Mouse (Mus musculus) heart, embryonic 12.5 days (tissue): ENCODE results near the gene Rad51b. TPM values are rescaled to one million over a fixed set of nuclear protein-coding genes. Genes with fewer than 3 reads are reported as not detected.

ENCODE experiments used
- ATAC-seq: fragments of 200-750 bp; cut with Nextera tagmentation; 2 replicates; pipeline ENCODE4 v1.8.0; 2017; ENCODE audit warnings: moderate TSS enrichment, moderate library complexity; ENCODE audit not compliant: insufficient number of reproducible peaks, low FRiP score
- H3K27ac ChIP-seq: fragments of 300-500 bp; sonication (generic); 2 replicates; pipeline ENCODE4 v1.5.1; 2016; ENCODE audit warnings: mild to moderate bottlenecking, moderate library complexity; ENCODE audit not compliant: poor library complexity, severe bottlenecking
- H3K27me3 ChIP-seq: fragments of 300-500 bp; sonication (generic); replicated peaks from 2 replicates; pipeline ENCODE4 v1.6.1; 2016; ENCODE audit warnings: mild to moderate bottlenecking, moderate library complexity
- H3K36me3 ChIP-seq: fragments of 300-500 bp; sonication (generic); 2 replicates; pipeline ENCODE4 v1.6.1; 2016; ENCODE audit warnings: mild to moderate bottlenecking, moderate library complexity
- H3K4me1 ChIP-seq: fragments of 300-500 bp; sonication (generic); replicated peaks from 2 replicates; pipeline ENCODE4 v1.6.1; 2016; ENCODE audit warnings: mild to moderate bottlenecking
- H3K4me2 ChIP-seq: fragments of 300-500 bp; sonication (generic); 2 replicates; pipeline ENCODE4 v1.6.1; 2016; ENCODE audit warnings: mild to moderate bottlenecking, moderate library complexity
- H3K4me3 ChIP-seq: fragments of 300-500 bp; sonication (generic); 2 replicates; pipeline ENCODE4 v1.5.1; 2016; ENCODE audit warnings: mild to moderate bottlenecking
- H3K9ac ChIP-seq: fragments of 300-500 bp; sonication (generic); 2 replicates; pipeline ENCODE4 v1.6.1; 2016; ENCODE audit warnings: mild to moderate bottlenecking, moderate library complexity
- H3K9me3 ChIP-seq: fragments of 300-500 bp; sonication (generic); replicated peaks from 2 replicates; pipeline ENCODE4 v1.6.1; 2016; ENCODE audit warnings: mild to moderate bottlenecking, moderate library complexity
- WGBS: fragments of 180-500 bp; shearing (Covaris S2); methylation state at CpG from one replicate; pipeline ENCODE4 v1.1.7; 2016; 5-methylcytosine and 5-hydroxymethylcytosine counted together
- polyA plus RNA-seq: library from polyadenylated mRNA; unstranded; fragments of >200 nt; fragmentation: Nextera tagmentation; extraction: Ambion mirVana; gene quantifications from 2 replicates; pipeline ENCODE4 v1.2.1, GENCODE M21; 2016

The Rad51b gene
- polyA plus RNA-seq, 1 experiment from 2014 or later, result 4.6 TPM

GRCm38 (mm10) chr12:79404494-79404893, 107.4 kb downstream of the Rad51b start:
- Histone ChIP-seq H3K9ac (no peak overlapping the region), H3K4me3 (no peak overlapping the region), H3K36me3 (no peaks in the 10 kb centered on the region), H3K9me3 (no peaks in the 10 kb centered on the region), H3K27me3 (no peaks in the 10 kb centered on the region), H3K4me1 (peaks cover 8% of the 10 kb centered on the region; the same call in 1 of the 2 replicates), H3K4me2 (no peak overlapping the region), H3K27ac (no peak overlapping the region)
- no peak for ATAC-seq
- 44% methylated on average over 1 of the region's 1 CpGs for WGBS

GRCm38 (mm10) chr12:79408677-79409076, 111.6 kb downstream of the Rad51b start:
- no peak overlapping the region for H3K4me2 ChIP-seq
- peaks cover 8% of the 10 kb centered on the region; the same call in 1 of the 2 replicates for H3K4me1 ChIP-seq
- 83% methylated on average over 2 of the region's 2 CpGs for WGBS
- no peak for ATAC-seq
- H3K9ac ChIP-seq, result no peak overlapping the region
- no peak overlapping the region for H3K27ac ChIP-seq
- no peaks in the 10 kb centered on the region for H3K9me3 ChIP-seq
- no peaks in the 10 kb centered on the region for H3K27me3 ChIP-seq
- H3K36me3 ChIP-seq, result no peaks in the 10 kb centered on the region
- H3K4me3 ChIP-seq, result no peak overlapping the region

- H3K4me2 ChIP-seq, result no peak overlapping the region
- no peak for ATAC-seq
- H3K4me3 ChIP-seq, result no peak overlapping the region
- no peaks in the 10 kb centered on the region for H3K27me3 ChIP-seq
- 67% methylated on average over 4 of the region's 4 CpGs for WGBS
- no peak overlapping the region for H3K27ac ChIP-seq
- no peaks in the 10 kb centered on the region for H3K36me3 ChIP-seq
- no peaks in the 10 kb centered on the region for H3K9me3 ChIP-seq
- peaks cover 8% of the 10 kb centered on the region; the same call in 1 of the 2 replicates for H3K4me1 ChIP-seq
- H3K9ac ChIP-seq, result no peak overlapping the region
Observed at GRCm38 (mm10) chr12:79409126-79409860, 112.2 kb downstream of the Rad51b start.

DNA sequence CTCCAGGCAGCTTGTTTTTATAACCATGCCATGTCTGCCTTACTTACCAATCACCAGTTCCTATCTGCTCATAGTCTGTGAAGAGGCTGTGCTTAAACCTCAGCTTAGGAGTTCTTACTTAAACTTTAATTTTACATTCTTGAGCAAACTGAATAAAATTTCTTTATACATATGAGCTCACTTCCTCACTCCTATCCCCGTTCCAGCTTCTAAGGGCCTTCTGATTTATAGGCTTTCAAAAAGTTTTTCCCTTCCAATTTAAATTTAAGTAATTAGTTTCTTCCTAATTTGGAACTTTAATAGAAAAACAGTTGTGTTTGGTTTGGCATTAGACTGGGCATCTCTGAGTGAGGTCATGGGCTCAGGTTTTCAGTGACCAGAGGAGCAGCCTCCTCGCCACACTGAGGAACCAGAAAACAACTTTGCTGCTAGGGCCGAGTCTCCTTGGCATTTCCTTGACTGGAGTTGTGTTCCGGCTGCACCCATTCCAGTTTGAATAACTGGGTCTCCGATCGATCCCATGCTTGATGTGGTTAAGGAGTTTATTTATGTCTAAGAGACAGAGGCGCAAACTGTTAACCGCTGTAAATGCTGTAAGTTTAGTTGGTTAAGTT, 115.9 kb downstream of the Rad51b start:
- 76% methylated on average over 8 of the region's 8 CpGs for WGBS
- Histone ChIP-seq H3K27me3 (no peaks in the 10 kb centered on the region), H3K9ac (no peak overlapping the region), H3K4me1 (no peaks in the 10 kb centered on the region), H3K4me2 (no peak overlapping the region), H3K27ac (no peak overlapping the region), H3K4me3 (no peak overlapping the region), H3K9me3 (no peaks in the 10 kb centered on the region), H3K36me3 (no peaks in the 10 kb centered on the region)
- ATAC-seq, result no peak

DNA sequence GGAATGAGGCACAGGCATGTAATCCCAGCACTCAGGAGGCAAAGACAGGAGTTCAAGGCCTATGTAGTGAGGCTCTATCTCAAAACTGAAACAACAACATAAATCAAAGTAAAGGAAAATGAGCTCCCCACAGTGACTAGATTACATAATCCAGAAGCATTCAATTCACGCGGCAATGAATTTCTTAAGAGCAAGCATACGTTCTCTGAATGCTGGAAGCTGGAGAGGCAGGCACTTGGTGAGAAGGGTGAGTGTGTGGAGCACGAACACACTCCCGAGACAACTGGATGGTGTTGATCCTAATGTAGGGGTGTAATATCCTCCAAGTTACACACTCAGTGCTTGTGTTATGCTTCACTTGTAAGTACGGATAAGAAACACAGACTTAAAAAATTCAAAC, 120.3 kb downstream of the Rad51b start:
- 0 out of 2 replicates have a peak, but pooled peaks cover 6% of the 10 kb centered on the region for H3K4me1 ChIP-seq
- ATAC-seq, result no peak
- no peak overlapping the region for H3K9ac ChIP-seq
- H3K4me3 ChIP-seq, result no peak overlapping the region
- no peak overlapping the region for H3K27ac ChIP-seq
- no peak overlapping the region for H3K4me2 ChIP-seq
- no peaks in the 10 kb centered on the region for H3K36me3 ChIP-seq
- 82% methylated on average over 6 of the region's 6 CpGs for WGBS
- H3K27me3 ChIP-seq, result no peaks in the 10 kb centered on the region
- H3K9me3 ChIP-seq, result no peaks in the 10 kb centered on the region

GRCm38 (mm10) chr12:79420605-79421004, 123.5 kb downstream of the Rad51b start:
- Histone ChIP-seq H3K4me2 (no peak overlapping the region), H3K36me3 (peaks cover 4% of the 10 kb centered on the region; the same call in 1 of the 2 replicates), H3K27ac (no peak overlapping the region), H3K4me3 (no peak overlapping the region), H3K9ac (no peak overlapping the region), H3K27me3 (no peaks in the 10 kb centered on the region), H3K9me3 (0 out of 2 replicates have a peak, but pooled peaks cover 5% of the 10 kb centered on the region), H3K4me1 (0 out of 2 replicates have a peak, but pooled peaks cover 6% of the 10 kb centered on the region)
- WGBS, result 15% methylated on average over 6 of the region's 6 CpGs
- ATAC-seq, result no peak

- Histone ChIP-seq H3K4me3 (no peak overlapping the region), H3K36me3 (peaks cover 2% of the 10 kb centered on the region; the same call in 1 of the 2 replicates), H3K27me3 (no peaks in the 10 kb centered on the region), H3K9ac (no peak overlapping the region), H3K9me3 (0 out of 2 replicates have a peak, but pooled peaks cover 2% of the 10 kb centered on the region), H3K27ac (no peak overlapping the region), H3K4me1 (peaks cover 6% of the 10 kb centered on the region), H3K4me2 (no peak overlapping the region)
- ATAC-seq, result no peak
- whole genome bisulfite sequencing, result 41% methylated on average over 7 of the region's 7 CpGs
Observed at GRCm38 (mm10) chr12:79429507-79430291, 132.6 kb downstream of the Rad51b start.

DNA sequence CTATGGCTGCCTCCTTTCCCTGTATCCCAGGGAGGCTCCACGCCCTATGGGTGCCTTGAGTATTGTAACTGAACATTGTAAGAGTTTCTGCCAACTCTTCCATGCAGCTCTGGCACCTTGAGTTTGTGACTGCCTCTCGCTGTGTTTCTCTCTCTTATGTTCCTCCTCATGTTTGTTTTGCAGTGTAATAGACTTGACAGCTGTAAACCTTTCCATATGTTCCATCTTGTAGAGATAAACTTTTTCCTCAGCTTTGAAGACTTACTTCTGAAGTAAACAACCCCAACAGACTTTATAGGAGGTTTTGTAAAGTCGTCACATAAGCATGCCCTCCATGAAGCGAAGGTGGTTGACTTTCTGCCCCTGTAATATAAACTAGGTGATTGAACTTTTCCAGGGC, 134.1 kb downstream of the Rad51b start:
- Histone ChIP-seq H3K4me1 (peaks cover 6% of the 10 kb centered on the region), H3K36me3 (no peaks in the 10 kb centered on the region), H3K4me3 (no peak overlapping the region), H3K27ac (no peak overlapping the region), H3K4me2 (no peak overlapping the region), H3K9me3 (no peaks in the 10 kb centered on the region), H3K9ac (no peak overlapping the region), H3K27me3 (no peaks in the 10 kb centered on the region)
- 72% methylated on average over 4 of the region's 4 CpGs for WGBS
- ATAC-seq, result no peak

GRCm38 (mm10) chr12:79433724-79434442, 136.8 kb downstream of the Rad51b start:
- no peaks in the 10 kb centered on the region for H3K9me3 ChIP-seq
- 78% methylated on average over 7 of the region's 7 CpGs for WGBS
- H3K27me3 ChIP-seq, result no peaks in the 10 kb centered on the region
- ATAC-seq, result no peak
- no peak overlapping the region for H3K27ac ChIP-seq
- H3K9ac ChIP-seq, result no peak overlapping the region
- peaks cover 6% of the 10 kb centered on the region for H3K4me1 ChIP-seq
- no peak overlapping the region for H3K4me2 ChIP-seq
- H3K4me3 ChIP-seq, result no peak overlapping the region
- no peaks in the 10 kb centered on the region for H3K36me3 ChIP-seq

DNA sequence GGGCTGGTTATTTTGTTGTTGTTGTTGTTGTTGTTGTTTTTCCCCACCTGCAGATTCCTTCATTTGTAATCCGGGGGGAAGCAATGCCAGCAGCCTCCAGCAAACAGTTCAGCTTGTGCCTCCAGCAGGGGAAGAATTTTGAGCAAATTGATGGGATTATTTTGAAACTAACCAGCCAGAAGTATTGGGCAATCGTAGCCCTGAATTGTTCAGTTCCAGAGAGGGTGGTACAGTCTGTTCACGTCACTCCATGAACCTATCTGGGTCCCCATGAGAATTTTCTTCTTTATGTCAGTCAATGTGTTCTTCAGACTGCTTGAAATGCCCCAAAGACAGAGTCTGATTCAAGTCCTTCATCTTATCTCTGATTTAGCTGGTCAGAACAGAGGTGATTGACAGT, 138.4 kb downstream of the Rad51b start:
- no peak overlapping the region for H3K4me2 ChIP-seq
- H3K27me3 ChIP-seq, result no peaks in the 10 kb centered on the region
- no peaks in the 10 kb centered on the region for H3K9me3 ChIP-seq
- H3K27ac ChIP-seq, result no peak overlapping the region
- 72% methylated on average over 3 of the region's 3 CpGs for WGBS
- H3K9ac ChIP-seq, result no peak overlapping the region
- no peaks in the 10 kb centered on the region for H3K4me1 ChIP-seq
- H3K4me3 ChIP-seq, result no peak overlapping the region
- H3K36me3 ChIP-seq, result no peaks in the 10 kb centered on the region
- no peak for ATAC-seq
